Mouse (Mus musculus) thymus, adult 2 months (tissue): ENCODE results near the gene Pcbp1. TPM values are rescaled to one million over a fixed set of nuclear protein-coding genes. Genes with fewer than 3 reads are reported as not detected.

Source experiments
- DNase-seq: peaks from one replicate; pipeline ENCODE4 v3.0.0; 2021
- H3K27ac ChIP-seq: fragments of 200-500 bp; 2 replicates; pipeline ENCODE4 v1.5.1; 2012; ENCODE audit warnings: low read length, control low read depth; ENCODE audit not compliant: control insufficient read depth, insufficient read depth
- H3K27me3 ChIP-seq: fragments of 200-500 bp; 2 replicates; pipeline ENCODE4 v1.6.1; 2012; ENCODE audit warnings: mild to moderate bottlenecking, low read length, moderate library complexity, mixed read lengths; ENCODE audit not compliant: control insufficient read depth, insufficient read depth
- H3K36me3 ChIP-seq: fragments of 200-500 bp; 2 replicates; pipeline ENCODE4 v1.6.1; 2012; ENCODE audit warnings: mild to moderate bottlenecking, low read length, moderate library complexity; ENCODE audit not compliant: control insufficient read depth, insufficient read depth
- H3K4me1 ChIP-seq: fragments of 200-500 bp; replicated peaks from 2 replicates; pipeline ENCODE4 v1.6.1; 2012; ENCODE audit warnings: low read length; ENCODE audit not compliant: control insufficient read depth, insufficient read depth
- H3K4me3 ChIP-seq: fragments of 200-500 bp; 2 replicates; pipeline ENCODE4 v1.5.1; 2012; ENCODE audit warnings: mild to moderate bottlenecking, low read length, control low read depth, moderate library complexity; ENCODE audit not compliant: control insufficient read depth, insufficient read depth
- CTCF ChIP-seq: fragments of 200-500 bp; IDR thresholded peaks from 2 replicates; pipeline ENCODE4 v1.5.1; 2012; ENCODE audit warnings: mild to moderate bottlenecking, control low read depth, low read length, moderate library complexity, borderline replicate concordance; ENCODE audit not compliant: control insufficient read depth, poor library complexity, insufficient read depth; ENCODE audit errors: extremely low read depth
- POLR2A ChIP-seq: fragments of 200-500 bp; IDR thresholded peaks from 2 replicates; pipeline ENCODE4 v1.6.1; 2012; ENCODE audit warnings: mild to moderate bottlenecking, low read length, control low read depth, moderate library complexity; ENCODE audit not compliant: control insufficient read depth, poor library complexity, insufficient read depth; ENCODE audit errors: extremely low read depth
- WGBS: fragments of 180-500 bp; shearing (Covaris S2); methylation state at CpG from one replicate; pipeline ENCODE4 v1.1.7; 2018; 5-methylcytosine and 5-hydroxymethylcytosine counted together
- polyA plus RNA-seq: library from polyadenylated mRNA; depleted of rRNA; stranded (reverse); fragments of >200 nt; gene quantifications from 2 replicates; pipeline ENCODE4 v1.2.3, GENCODE M21; 2012; rRNA removed

The Pcbp1 gene
- polyA plus RNA-seq, 1 experiment: 291 TPM

DNA sequence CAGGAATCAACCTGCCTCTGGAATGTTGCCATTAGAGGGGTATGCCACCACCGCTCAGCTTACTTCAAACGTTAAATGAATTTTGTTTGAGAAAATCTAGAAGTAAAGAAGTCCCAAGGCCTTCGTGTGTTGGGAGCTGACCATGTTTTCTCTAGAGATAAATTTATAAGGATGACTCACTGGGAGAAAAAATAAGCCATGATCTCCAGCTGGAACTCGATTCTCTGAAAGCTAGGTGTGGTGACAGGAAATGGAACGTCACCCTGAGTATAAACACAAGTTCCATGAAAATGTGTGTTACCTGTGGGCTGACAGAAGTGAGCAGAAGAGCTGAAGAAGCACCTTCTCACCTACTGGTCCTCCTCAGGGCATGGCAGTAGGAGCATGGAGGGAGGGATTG lies 49.2 kb downstream of the Pcbp1 start:
- TF ChIP-seq CTCF (no peak), POLR2A (no peak)
- Histone ChIP-seq H3K27ac (no peak overlapping the region), H3K4me3 (no peak overlapping the region), H3K4me1 (peaks cover 21% of the 10 kb centered on the region), H3K27me3 (no peaks in the 10 kb centered on the region), H3K36me3 (no peaks in the 10 kb centered on the region)
- WGBS: 88% methylated on average over 5 of the region's 5 CpGs
- no peak for DNase-seq

DNA sequence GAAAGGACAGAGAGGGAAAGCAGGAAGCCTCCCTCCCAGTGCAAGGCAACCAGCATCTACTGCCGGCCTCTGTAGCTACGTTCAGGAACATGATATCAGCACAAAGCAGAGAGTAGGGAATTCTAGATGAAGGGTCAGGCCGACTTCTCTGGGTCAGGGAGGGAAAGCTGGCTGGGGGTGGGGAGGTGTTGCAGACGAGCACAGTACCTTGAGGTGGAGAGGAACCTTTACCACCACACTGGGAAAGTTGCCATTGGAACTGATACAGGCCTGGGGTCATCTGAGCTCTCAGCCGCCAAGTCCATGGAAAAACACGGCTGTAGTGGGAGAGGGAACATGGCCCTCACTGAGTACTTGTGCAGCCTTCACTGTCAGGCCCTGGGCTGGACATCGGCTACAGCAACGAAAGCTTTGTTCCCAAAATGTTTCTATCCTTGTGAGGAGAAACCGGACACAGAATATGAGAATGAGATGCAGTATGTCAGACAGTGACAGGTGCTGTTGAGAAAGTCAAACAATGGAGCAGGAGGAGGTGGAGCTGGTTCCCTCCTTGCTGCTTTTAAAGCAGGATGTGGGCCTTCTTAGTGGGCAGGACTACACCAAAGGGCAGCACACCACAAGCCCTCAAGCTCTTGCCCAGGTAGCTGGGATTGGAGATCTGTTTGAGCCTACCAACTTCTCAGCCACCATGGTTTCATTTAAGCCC lies 50.5 kb downstream of the Pcbp1 start:
- Histone ChIP-seq H3K27ac (no peak overlapping the region), H3K4me3 (no peak overlapping the region), H3K27me3 (no peaks in the 10 kb centered on the region), H3K4me1 (peaks cover 24% of the 10 kb centered on the region), H3K36me3 (no peaks in the 10 kb centered on the region)
- no peak for DNase-seq
- WGBS: 86% methylated on average over 9 of the region's 9 CpGs
- TF ChIP-seq CTCF: no peak
- no peak for TF ChIP-seq POLR2A

DNA sequence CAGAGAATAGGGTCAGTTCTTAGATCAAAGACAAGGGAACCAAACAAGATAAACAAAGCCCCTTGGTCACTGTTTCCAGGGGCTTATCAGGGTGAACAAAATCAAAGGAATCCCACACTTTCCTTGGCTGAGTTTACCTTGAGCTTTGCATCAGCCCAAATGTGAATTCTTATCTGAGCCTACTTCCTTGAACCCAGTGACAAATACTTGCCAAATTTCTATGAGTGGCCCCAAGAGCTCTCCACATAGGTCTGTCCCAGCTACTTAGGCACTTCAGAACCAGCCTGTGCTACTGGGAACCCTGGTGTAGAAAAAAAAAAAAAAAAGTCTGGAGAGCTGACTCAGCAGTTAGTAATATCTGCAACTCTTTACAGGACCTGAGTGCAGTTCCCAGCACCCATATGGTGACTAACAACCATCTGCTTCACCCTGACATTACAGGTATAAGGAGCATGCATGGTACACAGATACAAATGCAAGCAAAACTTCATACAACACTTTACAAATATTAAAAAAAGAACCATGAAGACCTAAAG lies 51.4 kb downstream of the Pcbp1 start:
- Histone ChIP-seq H3K27me3 (no peaks in the 10 kb centered on the region), H3K4me3 (no peak overlapping the region), H3K4me1 (peaks cover 24% of the 10 kb centered on the region), H3K36me3 (0 out of 2 replicates have a peak, but pooled peaks cover 3% of the 10 kb centered on the region), H3K27ac (no peak overlapping the region)
- TF ChIP-seq POLR2A (no peak), CTCF (no peak)
- no peak for DNase-seq

Other genes with a start within 250 kb of the Pcbp1 start
- gene Fam136a, start 160.7 kb downstream of the Pcbp1 start, polyA plus RNA-seq: 14.3 and 15.3 TPM in 2 replicates
- gene Snrpg, start 155.0 kb downstream of the Pcbp1 start, polyA plus RNA-seq: 67.2 and 87.1 TPM in 2 replicates
- 14.9 and 15.8 TPM in 2 replicates for gene Pcyox1, start 129.2 kb downstream of the Pcbp1 start, polyA plus RNA-seq
- 73.1 and 83.4 TPM in 2 replicates for gene Tia1, start 122.1 kb downstream of the Pcbp1 start, polyA plus RNA-seq
- 32.3 and 32.5 TPM in 2 replicates for gene Gm44790, start 99.7 kb downstream of the Pcbp1 start, polyA plus RNA-seq
- 14.9 and 16.6 TPM in 2 replicates for gene C87436, start 87.9 kb downstream of the Pcbp1 start, polyA plus RNA-seq
- 7.6 and 10.1 TPM in 2 replicates for gene Asprv1, start 101.8 kb upstream of the Pcbp1 start, polyA plus RNA-seq
- gene Mxd1, start 142.8 kb upstream of the Pcbp1 start, polyA plus RNA-seq: 28.6 and 31.0 TPM in 2 replicates
- 14.0 and 14.5 TPM in 2 replicates for gene Snrnp27, start 158.2 kb upstream of the Pcbp1 start, polyA plus RNA-seq
- 17.3 and 24.2 TPM in 2 replicates for gene Gmcl1, start 207.1 kb upstream of the Pcbp1 start, polyA plus RNA-seq